In the genomic region with DNA sequence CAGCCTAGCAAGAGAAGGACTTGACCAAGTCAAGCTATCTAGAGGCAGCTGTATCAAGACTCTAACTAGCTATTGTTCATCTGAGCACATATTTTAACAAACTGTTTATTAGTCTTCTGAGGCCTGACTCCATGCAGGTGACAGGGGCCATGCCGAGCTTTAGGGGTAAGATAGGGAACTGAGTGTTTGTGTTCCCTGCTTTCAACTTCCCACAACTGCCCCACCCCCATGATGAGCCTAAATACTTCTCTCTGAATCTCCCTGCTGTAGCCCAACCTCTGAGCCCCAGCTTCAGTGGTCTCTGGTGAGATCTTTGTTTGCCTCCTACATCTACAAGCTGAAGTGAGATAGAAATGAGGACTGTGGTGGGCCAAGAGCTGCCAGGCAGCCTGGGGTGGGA, we compare ENCODE assay signal across 21 mouse cellular contexts. TPM values are rescaled to one million over a fixed set of nuclear protein-coding genes. Genes with fewer than 3 reads are reported as not detected.
DNase-seq lines count a peak whose midpoint lies in the region; ATAC-seq and TF ChIP-seq lines count a peak whose summit lies in the region.
"Had no signal": no experiment of that assay in that cellular context is flagged by ENCODE, and none has a peak within 500 bp of the region (broad histone marks: within the 10 kb centered on the region; RNA-seq: fewer than 3 reads in every experiment).

No protein-coding gene starts in this region.

- no peak for TF ChIP-seq POLR2A in bone marrow, adult 2 months (IDR thresholded peaks at IDR 0.05; ENCODE audit: borderline replicate concordance, control insufficient read depth, low read depth, low read length)

- ATAC-seq in granulocyte monocyte progenitor cell, adult 5-6 weeks (replicated peaks; ENCODE audit: poor library complexity, severe bottlenecking) = peak; percentile 33; the same call in 1 of the 2 replicates
- ATAC-seq: forebrain, embryonic 14.5 days; intestine, embryonic 16.5 days had no signal

- peak overlapping the region; percentile 57 for H3K27ac ChIP-seq in bone marrow, adult 2 months (ENCODE audit: control insufficient read depth, insufficient read depth, low read depth, low read length, poor library complexity)
- H3K27ac ChIP-seq: embryonic facial prominence, embryonic 10.5 days; forebrain, embryonic 10.5 days; heart, adult 2 months; heart, embryonic 15.5 days; hindbrain, embryonic 15.5 days had no signal

- peak; percentile 7 for DNase-seq in layer of hippocampus, adult 11-12 months (ENCODE audit: low spot score)
- DNase-seq in layer of hippocampus, postnatal 25 days (ENCODE audit: extremely low spot score in 1 of 2, low spot score in 1 of 2) = no peak
- DNase-seq in A20 (ENCODE audit: low read depth, low spot score) = peak; percentile 33
- DNase-seq in cerebellum, adult 11 months = no peak
- no peak for DNase-seq in urinary bladder, adult 18-20 months (ENCODE audit: low spot score in 2 of 2)
- DNase-seq in right cerebral cortex, adult 2 months (ENCODE audit: low spot score in 2 of 2) = no peak
- DNase-seq: adrenal gland, adult 8-10 months; adrenal gland, postnatal 36 days; cerebellum, adult 2 months; cerebellum, postnatal 36 days; gastrocnemius, postnatal 36 days; heart, adult 2 months had no signal

- H3K4me3 ChIP-seq in bone marrow, adult 2 months (replicated peaks; ENCODE audit: control insufficient read depth, low read depth, low read length) = peak overlapping the region; percentile 45
- H3K4me3 ChIP-seq: embryonic facial prominence, embryonic 10.5 days; erythroblast, embryonic 14.5 days; forebrain, embryonic 10.5 days; heart, adult 2 months; heart, embryonic 15.5 days; hindbrain, embryonic 15.5 days had no signal

- no peak for TF ChIP-seq CTCF in bone marrow, adult 2 months (IDR thresholded peaks at IDR 0.05; ENCODE audit: control insufficient read depth, insufficient read depth, low read length)

- peaks cover 4% of the 10 kb centered on the region; the same call in 1 of the 2 replicates for H3K4me1 ChIP-seq in bone marrow, adult 2 months (ENCODE audit: control insufficient read depth, insufficient read depth, low read length)
- H3K4me1 ChIP-seq: embryonic facial prominence, embryonic 10.5 days; forebrain, embryonic 10.5 days; heart, embryonic 15.5 days; hindbrain, embryonic 15.5 days had no signal

- WGBS in bone marrow, adult 2 months = 13% methylated on average over 1 of the region's 1 CpGs

RNA-seq across cellular contexts. Expression of a gene that starts 4.9 kb away (rescaled TPM):
- total RNA-seq in layer of hippocampus, postnatal 25 days (2021) = under 1 TPM in 1 of 2 experiments, not detected in 1; 0.12 TPM
- 41.4 and 143 TPM in 2 replicates for polyA plus RNA-seq in bone marrow, adult 2 months (2011; ENCODE audit: insufficient read depth, insufficient read length, low replicate concordance, missing spikeins)
- total RNA-seq in granulocyte monocyte progenitor cell, adult 5-6 weeks (2014; fragmentation: Nextera tagmentation) = 3.8 TPM in 1 of 2 replicates, not detected in the other
- 3.1 and 3.3 TPM in 2 replicates for total RNA-seq in granulocyte monocyte progenitor cell, adult 5-6 weeks (2017)
- polyA plus RNA-seq: erythroblast, embryonic 14.5 days had no signal

RNA-seq across cellular contexts. Expression of a gene that starts 11.5 kb away (rescaled TPM):
- 100 to 1,000 TPM; 367 to 434 TPM for total RNA-seq in layer of hippocampus, postnatal 25 days (2021)
- 3,380 and 3,507 TPM in 2 replicates for polyA plus RNA-seq in bone marrow, adult 2 months (2011; ENCODE audit: insufficient read depth, insufficient read length, low replicate concordance, missing spikeins)
- total RNA-seq in granulocyte monocyte progenitor cell, adult 5-6 weeks (2014; fragmentation: Nextera tagmentation) = 3,458 and 3,628 TPM in 2 replicates
- 1,516 and 1,598 TPM in 2 replicates for total RNA-seq in granulocyte monocyte progenitor cell, adult 5-6 weeks (2017)

RNA-seq across cellular contexts. Expression of a gene that starts 21.9 kb away (rescaled TPM):
- total RNA-seq in layer of hippocampus, postnatal 25 days (2021) = 100 to 1,000 TPM; 133 to 153 TPM
- polyA plus RNA-seq in bone marrow, adult 2 months (2011; ENCODE audit: insufficient read depth, insufficient read length, low replicate concordance, missing spikeins) = 19.5 and 43.5 TPM in 2 replicates
- 63.5 and 76.3 TPM in 2 replicates for total RNA-seq in granulocyte monocyte progenitor cell, adult 5-6 weeks (2014; fragmentation: Nextera tagmentation)
- 22.6 and 38.3 TPM in 2 replicates for total RNA-seq in granulocyte monocyte progenitor cell, adult 5-6 weeks (2017)

RNA-seq across cellular contexts. Expression of a gene that starts 22.6 kb away (rescaled TPM):
- total RNA-seq in layer of hippocampus, postnatal 25 days (2021) = 10 to 100 TPM; 75.7 to 87.8 TPM
- polyA plus RNA-seq in bone marrow, adult 2 months (2011; ENCODE audit: insufficient read depth, insufficient read length, low replicate concordance, missing spikeins) = 23.8 and 25.8 TPM in 2 replicates
- total RNA-seq in granulocyte monocyte progenitor cell, adult 5-6 weeks (2014; fragmentation: Nextera tagmentation) = 21.2 and 28.7 TPM in 2 replicates
- total RNA-seq in granulocyte monocyte progenitor cell, adult 5-6 weeks (2017) = 31.6 and 37.5 TPM in 2 replicates

RNA-seq across cellular contexts. Expression of a gene that starts 37.9 kb away (rescaled TPM):
- total RNA-seq in layer of hippocampus, postnatal 25 days (2021) = 1 to 10 TPM; 4.6 to 8.1 TPM
- 16.0 and 39.8 TPM in 2 replicates for polyA plus RNA-seq in bone marrow, adult 2 months (2011; ENCODE audit: insufficient read depth, insufficient read length, low replicate concordance, missing spikeins)
- total RNA-seq in granulocyte monocyte progenitor cell, adult 5-6 weeks (2014; fragmentation: Nextera tagmentation) = 4.7 and 11.5 TPM in 2 replicates
- 2.2 and 2.3 TPM in 2 replicates for total RNA-seq in granulocyte monocyte progenitor cell, adult 5-6 weeks (2017)

Comparison
In these comparisons a context has a peak if more than half of its experiments do, and no peak if none do; other contexts are left out.
1. DNase-seq: peak in layer of hippocampus, adult 11-12 months (single experiment) and A20 (single experiment); none in layer of hippocampus, postnatal 25 days (0 of 2), cerebellum, adult 11 months (single experiment), urinary bladder, adult 18-20 months (0 of 2) and right cerebral cortex, adult 2 months (0 of 2).